8 mouse cellular contexts compared by ENCODE assay signal in genomic region chr1:136139990-136140640, GRCm38 (mm10). TPM values are rescaled to one million over a fixed set of nuclear protein-coding genes. Genes with fewer than 3 reads are reported as not detected.
DNase-seq lines count a peak whose midpoint lies in the region; ATAC-seq lines count a peak whose summit lies in the region.

No protein-coding gene starts in this region.

- peak; percentile 51; the same call in 1 of the 2 replicates for ATAC-seq in hindbrain, embryonic 14.5 days (ENCODE audit: low FRiP score)

- H3K27me3 ChIP-seq in hindbrain, embryonic 14.5 days (ENCODE audit: control insufficient read depth, insufficient read depth, low read length): no peaks in the 10 kb centered on the region

- peaks cover 9% of the 10 kb centered on the region for H3K36me3 ChIP-seq in hindbrain, embryonic 14.5 days (replicated peaks; ENCODE audit: control insufficient read depth, insufficient read depth)

- peaks cover 93% of the 10 kb centered on the region for H3K4me1 ChIP-seq in hindbrain, embryonic 14.5 days (replicated peaks; ENCODE audit: control insufficient read depth, insufficient read depth, low read length)

- WGBS in hindbrain, embryonic 14.5 days: 1% methylated on average over 32 of the region's 32 CpGs

- DNase-seq in T-cell, adult 2 months (ENCODE audit: low spot score): peak; percentile 91
- DNase-seq in cerebellum, postnatal 14 days: peak; percentile 90 to 91
- DNase-seq in frontal cortex, postnatal 14 days (ENCODE audit: low spot score in 2 of 2): peak; percentile 72 to 79
- DNase-seq in hindbrain, embryonic 14.5 days (ENCODE audit: low spot score): peak; percentile 70
- DNase-seq in left cerebral cortex, adult 11 months (ENCODE audit: low spot score): peak; percentile 82
- DNase-seq in lung, postnatal 36 days: peak; percentile 85
- peak; percentile 77 for DNase-seq in retina, postnatal 1 day
- peak; percentile 71 for DNase-seq in urinary bladder, adult 2 months (ENCODE audit: low spot score)

- H3K4me3 ChIP-seq in hindbrain, embryonic 14.5 days (replicated peaks; ENCODE audit: low read length): peak overlapping the region; percentile 33

- peak overlapping the region; percentile 77 for H3K4me2 ChIP-seq in hindbrain, embryonic 14.5 days (replicated peaks)

- peak overlapping the region; percentile 83 for H3K27ac ChIP-seq in hindbrain, embryonic 14.5 days

- H3K9me3 ChIP-seq in hindbrain, embryonic 14.5 days (ENCODE audit: control insufficient read depth, low read length): no peaks in the 10 kb centered on the region

- peak overlapping the region; percentile 64 for H3K9ac ChIP-seq in hindbrain, embryonic 14.5 days

RNA-seq across cellular contexts. Expression of gene Kif21b, which starts 8.9 kb away (rescaled TPM):
- 49.4 and 51.7 TPM in 2 replicates for polyA plus RNA-seq in hindbrain, embryonic 14.5 days (2014; fragmentation: Nextera tagmentation; extraction: Ambion mirVana)
- polyA plus RNA-seq in urinary bladder, adult 2 months (2012; rRNA removed): 2.4 and 2.8 TPM in 2 replicates

Comparison
In these comparisons a context has a peak if more than half of its experiments do, and no peak if none do; other contexts are left out.
1. Peak in every context shown above with its lines: DNase-seq, ATAC-seq, H3K4me3 ChIP-seq and H3K27ac ChIP-seq.
2. RNA of gene Kif21b, which starts 8.9 kb away (polyA plus RNA-seq): 49.4 to 51.7 TPM in hindbrain, embryonic 14.5 days; 2.4 to 2.8 TPM in urinary bladder, adult 2 months; every median in the first group is over 10 times any median in the second.